Mouse (Mus musculus) heart, embryonic 15.5 days (tissue): ENCODE measurements around the gene Ap3b1. TPM values are rescaled to one million over a fixed set of nuclear protein-coding genes. Genes with fewer than 3 reads are reported as not detected.

ENCODE experiments used
- ATAC-seq: fragments of 200-750 bp; cut with Nextera tagmentation; replicated peaks from 2 replicates; pipeline ENCODE4 v1.8.0; 2017; ENCODE audit warnings: low read depth, moderate TSS enrichment; ENCODE audit not compliant: insufficient number of reproducible peaks, insufficient read depth, low FRiP score
- H3K27ac ChIP-seq: fragments of 300-500 bp; sonication (generic); 2 replicates; pipeline ENCODE4 v1.5.1; 2015; ENCODE audit warnings: mild to moderate bottlenecking, inconsistent platforms
- H3K27me3 ChIP-seq: fragments of 300-500 bp; sonication (generic); 2 replicates; pipeline ENCODE4 v1.6.1; 2015; ENCODE audit warnings: inconsistent platforms
- H3K36me3 ChIP-seq: fragments of 300-500 bp; sonication (generic); 2 replicates; pipeline ENCODE4 v1.6.1; 2015; ENCODE audit warnings: mild to moderate bottlenecking, inconsistent platforms
- H3K4me1 ChIP-seq: fragments of 300-500 bp; sonication (generic); replicated peaks from 2 replicates; pipeline ENCODE4 v1.6.1; 2015; ENCODE audit warnings: inconsistent platforms
- H3K4me2 ChIP-seq: fragments of 300-500 bp; sonication (generic); 2 replicates; pipeline ENCODE4 v1.6.1; 2015; ENCODE audit warnings: inconsistent platforms, mild to moderate bottlenecking, moderate library complexity
- H3K4me3 ChIP-seq: fragments of 300-500 bp; sonication (generic); 2 replicates; pipeline ENCODE4 v1.5.1; 2015; ENCODE audit warnings: mild to moderate bottlenecking, inconsistent platforms
- H3K9ac ChIP-seq: fragments of 300-500 bp; sonication (generic); 2 replicates; pipeline ENCODE4 v1.6.1; 2015; ENCODE audit warnings: mild to moderate bottlenecking, inconsistent platforms
- H3K9me3 ChIP-seq: fragments of 300-500 bp; sonication (generic); replicated peaks from 2 replicates; pipeline ENCODE4 v1.6.1; 2016; ENCODE audit warnings: inconsistent platforms
- WGBS: fragments of 180-500 bp; shearing (Covaris S2); methylation state at CpG from one replicate; pipeline ENCODE4 v1.1.7; 2015; ENCODE audit warnings: mixed read lengths; 5-methylcytosine and 5-hydroxymethylcytosine counted together
- microRNA-seq: library from miRNA; unstranded; fragments of <30 nt; microRNA quantifications from one replicate; pipeline ENCODE4, GENCODE M21; 2016
- polyA plus RNA-seq: library from polyadenylated mRNA; unstranded; fragments of >200 nt; fragmentation: Nextera tagmentation; extraction: Ambion mirVana; gene quantifications from 2 replicates; pipeline ENCODE4 v1.2.1, GENCODE M21; 2015

Gene Ap3b1
- polyA plus RNA-seq, 1 experiment from 2014 or later: 29.1 TPM

DNA sequence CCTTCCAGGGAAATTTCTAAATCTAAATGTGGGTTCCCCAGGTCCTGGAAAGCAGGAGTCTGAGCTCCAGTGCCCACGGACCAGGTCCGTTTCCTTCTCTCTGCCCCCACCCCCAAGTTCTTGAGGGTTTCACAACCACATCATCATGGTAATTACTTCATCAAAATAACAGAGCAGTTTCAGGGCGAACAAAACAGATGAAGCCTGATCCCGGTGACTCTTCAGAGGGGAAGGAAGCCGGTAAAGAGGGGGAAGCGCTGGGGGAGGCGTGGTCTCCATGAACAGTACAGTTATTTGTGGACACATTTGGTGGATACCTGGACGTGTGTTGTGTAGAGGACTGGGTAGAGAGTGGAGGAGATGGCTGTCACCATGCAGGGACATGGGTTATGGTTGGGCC lies 241.0 kb downstream of the Ap3b1 start:
- H3K27me3 ChIP-seq: peaks cover 59% of the 10 kb centered on the region
- H3K9ac ChIP-seq: no peak overlapping the region
- no peaks in the 10 kb centered on the region for H3K9me3 ChIP-seq
- ATAC-seq: no peak
- no peak overlapping the region for H3K27ac ChIP-seq
- H3K36me3 ChIP-seq: no peaks in the 10 kb centered on the region
- no peak overlapping the region for H3K4me2 ChIP-seq
- peaks cover 12% of the 10 kb centered on the region for H3K4me1 ChIP-seq
- WGBS: 50% methylated on average over 8 of the region's 8 CpGs
- no peak overlapping the region for H3K4me3 ChIP-seq

DNA sequence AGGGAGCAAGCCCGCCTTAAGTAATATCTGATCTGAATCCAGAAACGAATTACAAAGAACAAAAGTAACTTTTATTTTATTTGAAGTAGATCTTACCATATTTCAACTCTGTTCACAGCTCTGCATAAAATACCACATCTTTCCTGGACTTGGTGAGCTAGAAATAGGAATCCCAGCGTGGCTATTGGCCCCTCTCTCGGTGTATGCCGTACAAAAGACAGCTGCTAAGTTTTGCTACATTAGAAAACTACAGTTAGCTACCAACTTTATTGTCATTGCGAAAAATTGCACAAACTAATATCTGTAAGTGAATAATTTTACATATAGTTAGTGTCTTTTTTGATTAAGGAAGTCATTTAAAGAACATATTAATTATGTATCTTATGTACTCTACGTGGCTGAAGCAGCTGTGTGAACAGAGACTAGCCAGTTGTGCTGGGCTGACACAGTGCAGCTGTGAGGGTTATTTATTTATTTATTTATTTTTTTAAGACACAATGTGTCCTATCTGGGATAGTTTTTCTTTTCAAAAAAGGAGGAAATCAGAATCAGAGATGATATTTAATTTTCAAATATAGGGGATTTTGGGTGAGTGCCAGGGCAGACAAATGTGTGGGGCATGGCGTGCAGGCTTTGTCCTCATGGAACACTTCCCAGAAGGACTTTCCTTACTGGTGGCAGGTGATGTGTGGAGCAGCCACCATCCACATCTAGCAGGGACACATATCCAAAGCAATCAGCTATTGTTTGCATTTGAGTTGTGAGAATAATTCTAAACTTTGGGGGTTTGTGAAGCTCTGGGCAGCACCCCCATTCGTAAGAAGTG lies 248.5 kb downstream of the Ap3b1 start:
- Histone ChIP-seq H3K4me2 (no peak overlapping the region), H3K4me1 (peaks cover 8% of the 10 kb centered on the region), H3K4me3 (no peak overlapping the region), H3K27me3 (no peaks in the 10 kb centered on the region), H3K9ac (no peak overlapping the region), H3K9me3 (no peaks in the 10 kb centered on the region), H3K36me3 (no peaks in the 10 kb centered on the region), H3K27ac (no peak overlapping the region)
- no peak for ATAC-seq
- WGBS: 75% methylated on average over 9 of the region's 9 CpGs

GRCm38 (mm10) chr13:94607861-94608223 lies 249.1 kb downstream of the Ap3b1 start:
- H3K27me3 ChIP-seq: no peaks in the 10 kb centered on the region
- WGBS: 68% methylated on average over 7 of the region's 7 CpGs

DNA sequence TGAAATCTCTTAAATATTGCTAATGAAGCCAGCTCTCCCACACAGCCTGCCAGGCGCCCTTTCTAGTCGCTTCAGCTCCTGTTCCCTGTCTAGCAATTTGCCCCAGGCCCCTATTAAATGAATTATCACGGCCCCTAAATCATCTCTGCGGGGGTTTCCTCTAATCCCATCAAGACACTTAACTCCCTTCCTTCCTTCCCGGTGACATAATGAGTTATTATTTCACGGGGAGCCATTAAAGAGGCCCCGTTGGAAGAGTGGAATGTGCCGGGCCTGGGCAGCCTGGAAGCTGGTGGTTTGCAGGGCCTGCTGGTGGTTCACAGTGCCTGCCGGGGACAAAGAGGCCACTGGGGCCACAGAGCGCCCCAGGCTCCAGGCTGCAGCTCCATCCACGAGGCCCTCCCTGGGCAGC lies 249.7 kb downstream of the Ap3b1 start:
- Histone ChIP-seq H3K9ac (no peak overlapping the region), H3K9me3 (no peaks in the 10 kb centered on the region), H3K4me3 (no peak overlapping the region), H3K36me3 (no peaks in the 10 kb centered on the region), H3K27ac (no peak overlapping the region), H3K4me2 (no peak overlapping the region), H3K27me3 (no peaks in the 10 kb centered on the region), H3K4me1 (peaks cover 8% of the 10 kb centered on the region)
- WGBS: 19% methylated on average over 11 of the region's 11 CpGs
- ATAC-seq: no peak

More at GRCm38 (mm10) chr13:94607861-94608223, 249.1 kb downstream of the Ap3b1 start:
- Histone ChIP-seq H3K36me3 (no peaks in the 10 kb centered on the region), H3K4me3 (no peak overlapping the region), H3K9me3 (no peaks in the 10 kb centered on the region), H3K9ac (no peak overlapping the region), H3K27ac (no peak overlapping the region), H3K4me1 (peaks cover 8% of the 10 kb centered on the region), H3K4me2 (no peak overlapping the region)
- ATAC-seq: no peak

DNA sequence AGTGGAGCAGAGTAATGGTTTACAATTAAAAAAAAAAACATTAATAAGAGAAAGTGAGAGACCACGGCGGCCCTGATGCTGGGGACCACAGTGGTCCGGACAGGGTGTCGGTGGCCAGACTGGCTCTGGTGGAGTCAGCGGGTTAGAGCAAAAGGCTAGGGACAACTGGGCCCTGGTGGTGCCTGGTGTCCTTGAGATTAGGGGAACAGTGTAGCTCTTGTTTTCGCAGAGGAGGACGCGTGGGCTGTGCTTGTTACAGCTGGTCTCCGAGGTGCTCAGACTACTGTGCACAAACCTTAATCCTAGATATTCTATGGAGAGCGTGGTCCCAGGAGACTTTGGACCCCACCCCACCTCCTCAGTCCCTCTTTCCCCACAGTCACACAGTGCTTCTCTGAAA lies 250.2 kb downstream of the Ap3b1 start:
- 68% methylated on average over 10 of the region's 10 CpGs for WGBS
- Histone ChIP-seq H3K4me1 (peaks cover 8% of the 10 kb centered on the region), H3K9ac (no peak overlapping the region), H3K4me3 (no peak overlapping the region), H3K9me3 (no peaks in the 10 kb centered on the region), H3K4me2 (no peak overlapping the region), H3K27ac (no peak overlapping the region), H3K36me3 (no peaks in the 10 kb centered on the region), H3K27me3 (no peaks in the 10 kb centered on the region)
- no peak for ATAC-seq

Small RNAs within 50 kb of the gene (microRNA-seq; reads per million reads assigned to microRNA genes)
- gene Gm25109: not detected

Other genes with a start within 250 kb of the Ap3b1 start
- 20.8 and 23.0 TPM in 2 replicates for gene Scamp1, start 73.1 kb upstream of the Ap3b1 start, polyA plus RNA-seq